Mouse (Mus musculus) layer of hippocampus, postnatal 25 days (tissue): ENCODE data around the gene Lin7a. TPM values are rescaled to one million over a fixed set of nuclear protein-coding genes. Genes with fewer than 3 reads are reported as not detected.

Experiments used
- DNase-seq, 2 experiments: peaks; one replicate each; pipeline ENCODE4 v3.0.0; 2022; ENCODE audit warnings: mixed read lengths in 2 of 2, low spot score in 1 of 2; ENCODE audit errors: extremely low spot score in 1 of 2
- total RNA-seq, 2 experiments: library from RNA; stranded (reverse); gene quantifications; 2 replicates each; pipeline ENCODE4 v1.2.3; 2021

The Lin7a gene
- total RNA-seq, 2 experiments from 2014 or later = 31.7 to 40.9 TPM

DNA sequence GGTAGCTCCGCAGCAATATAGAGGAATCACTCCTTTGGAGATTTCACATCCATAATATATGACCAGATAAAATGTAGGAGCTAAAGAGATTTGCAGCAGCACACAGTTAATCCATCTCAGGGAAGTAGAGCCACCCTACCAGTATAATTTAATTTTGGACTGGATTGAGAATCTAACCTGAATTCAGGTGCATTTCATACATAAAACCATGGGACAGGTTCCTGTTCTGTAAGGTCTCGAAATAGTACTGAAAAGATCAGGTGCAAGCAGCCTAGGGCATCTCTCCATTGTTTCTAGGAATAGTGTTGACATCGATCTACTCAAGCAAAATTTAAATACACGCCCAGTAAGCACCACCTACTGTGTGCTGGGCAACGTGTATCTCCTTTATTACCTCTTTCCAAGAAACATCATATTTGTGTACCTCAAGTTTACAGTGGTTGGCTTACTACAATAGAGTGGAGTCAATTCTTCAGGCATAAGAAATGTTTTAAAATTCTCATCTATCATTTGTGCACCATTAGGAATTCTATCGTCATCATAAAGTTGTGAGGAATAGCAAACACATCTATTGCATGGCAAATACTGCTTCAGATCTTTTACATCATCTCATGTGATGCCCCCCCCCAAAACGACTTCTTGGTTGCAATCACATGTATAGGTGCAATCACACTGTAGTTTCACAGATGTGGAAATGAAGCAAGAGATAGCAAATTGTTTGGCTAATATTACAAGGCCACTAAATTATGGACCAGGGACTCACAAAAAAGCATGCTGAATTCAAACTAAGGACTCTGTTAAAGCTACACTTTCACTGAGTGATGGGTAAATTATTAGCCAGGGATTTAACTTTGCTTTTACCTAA is 20.9 kb upstream of the Lin7a start:
- no peak for DNase-seq

DNA sequence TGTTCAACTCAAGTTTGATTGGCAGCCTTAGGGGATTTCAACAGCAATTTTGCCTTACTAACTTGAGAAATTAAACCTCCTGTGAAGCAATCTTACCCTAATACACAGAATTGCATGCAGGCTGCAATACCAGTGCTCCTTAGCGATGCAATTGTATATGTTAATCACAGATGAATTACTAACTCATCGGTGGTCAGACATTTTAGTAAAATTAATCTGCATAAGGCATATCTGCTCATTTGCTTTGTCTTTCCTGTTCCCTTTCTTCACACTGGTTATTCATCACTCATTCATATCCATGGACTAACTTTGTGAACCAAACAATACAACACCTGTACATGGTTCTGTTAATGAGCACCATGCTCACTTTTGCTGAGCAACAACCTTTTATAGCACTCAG is 20.2 kb upstream of the Lin7a start:
- no peak for DNase-seq

- no peak for DNase-seq
Observed at GRCm38 (mm10) chr10:107251801-107252502, 19.5 kb upstream of the Lin7a start.

DNA sequence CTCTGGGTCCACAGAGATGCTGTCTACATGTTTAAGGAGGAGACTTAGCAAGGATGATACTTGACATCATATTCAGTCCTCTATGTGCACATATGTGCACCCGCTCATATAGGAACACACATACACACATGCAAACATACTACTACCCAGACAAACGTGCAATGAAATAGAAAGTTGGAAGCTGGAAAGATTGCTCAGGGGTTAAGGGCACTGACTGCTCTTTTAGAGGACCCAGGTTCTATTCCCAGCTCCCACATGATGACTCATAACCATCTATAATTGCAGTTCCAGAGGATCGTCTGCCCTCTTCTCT is 19.0 kb upstream of the Lin7a start:
- DNase-seq = no peak

GRCm38 (mm10) chr10:107253191-107253965 is 18.1 kb upstream of the Lin7a start:
- no peak for DNase-seq

DNA sequence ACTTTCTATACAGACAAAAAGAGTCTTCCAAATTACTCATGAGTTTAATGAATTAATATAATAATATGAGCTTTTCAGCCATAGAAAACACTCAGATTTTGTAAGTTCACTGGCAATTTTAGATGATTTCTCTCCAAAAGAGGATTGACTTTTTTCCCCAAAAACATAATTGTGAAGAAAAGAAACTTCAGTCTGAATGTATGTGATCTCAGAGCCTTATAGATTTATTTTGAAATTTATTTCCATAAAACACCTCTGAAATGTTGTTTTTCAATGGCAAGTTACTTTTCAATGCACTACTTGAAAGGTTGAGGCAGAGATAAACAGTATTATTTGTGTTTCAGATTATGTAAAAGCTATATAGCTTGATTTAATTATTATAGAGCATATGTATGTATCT is 16.8 kb upstream of the Lin7a start:
- no peak for DNase-seq

DNA sequence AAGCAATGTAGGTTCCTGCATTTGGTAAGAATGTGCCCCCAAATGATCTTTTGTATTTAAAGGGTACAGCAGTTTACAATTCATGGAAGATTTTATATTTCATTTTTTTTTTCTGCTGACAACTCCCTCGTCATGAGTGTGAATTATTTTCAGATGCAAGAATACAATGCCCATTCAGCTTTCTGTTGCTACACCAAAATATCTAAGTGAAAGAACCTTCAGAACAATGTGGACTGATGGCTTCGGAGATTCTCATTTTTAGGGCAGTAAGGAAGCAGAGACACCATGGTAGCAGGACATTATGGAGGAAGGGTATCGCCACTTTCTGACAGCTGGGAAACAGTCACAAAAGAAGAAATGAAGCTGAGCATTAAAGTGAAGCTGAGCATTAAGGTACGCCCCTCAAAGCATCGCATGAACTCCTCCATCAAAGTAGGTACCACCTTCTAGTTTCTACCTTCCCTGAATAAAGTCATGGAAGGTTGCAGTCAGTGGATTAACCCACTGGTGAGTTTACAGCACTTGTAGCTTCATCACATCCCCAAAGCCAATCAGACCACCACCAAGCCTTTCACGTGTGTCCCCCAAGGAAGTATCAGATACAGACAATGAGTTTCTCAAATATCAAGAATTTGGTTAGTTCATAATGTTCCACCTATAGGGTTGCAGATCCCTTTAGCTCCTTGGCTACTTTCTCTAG is 16.0 kb upstream of the Lin7a start:
- DNase-seq = no peak

DNA sequence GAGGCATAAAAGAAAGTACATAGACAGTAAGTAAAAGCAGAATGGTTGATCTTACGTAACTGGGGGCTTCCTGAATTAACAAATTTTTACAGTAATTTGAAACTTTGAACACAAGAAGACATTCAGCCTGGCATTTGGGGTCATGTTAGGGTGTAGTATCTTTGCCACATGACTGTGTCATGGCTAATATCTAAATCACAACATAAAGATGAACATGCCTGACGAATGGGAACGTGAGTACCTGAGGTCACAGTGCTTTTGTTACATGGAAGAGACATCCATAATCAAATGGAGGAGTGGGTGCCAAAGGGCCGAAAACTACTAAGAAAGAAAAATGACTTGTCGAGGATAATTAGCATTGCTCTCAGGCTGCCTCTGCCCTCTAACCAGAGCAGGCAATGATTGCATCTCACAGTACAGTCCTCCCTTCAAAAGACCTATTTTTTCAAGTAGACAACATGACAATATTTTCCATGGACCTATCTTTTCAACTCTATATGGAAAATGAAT is 15.0 kb upstream of the Lin7a start:
- no peak for DNase-seq

- no peak for DNase-seq
Observed at GRCm38 (mm10) chr10:107260428-107260827, 11.1 kb upstream of the Lin7a start.

DNA sequence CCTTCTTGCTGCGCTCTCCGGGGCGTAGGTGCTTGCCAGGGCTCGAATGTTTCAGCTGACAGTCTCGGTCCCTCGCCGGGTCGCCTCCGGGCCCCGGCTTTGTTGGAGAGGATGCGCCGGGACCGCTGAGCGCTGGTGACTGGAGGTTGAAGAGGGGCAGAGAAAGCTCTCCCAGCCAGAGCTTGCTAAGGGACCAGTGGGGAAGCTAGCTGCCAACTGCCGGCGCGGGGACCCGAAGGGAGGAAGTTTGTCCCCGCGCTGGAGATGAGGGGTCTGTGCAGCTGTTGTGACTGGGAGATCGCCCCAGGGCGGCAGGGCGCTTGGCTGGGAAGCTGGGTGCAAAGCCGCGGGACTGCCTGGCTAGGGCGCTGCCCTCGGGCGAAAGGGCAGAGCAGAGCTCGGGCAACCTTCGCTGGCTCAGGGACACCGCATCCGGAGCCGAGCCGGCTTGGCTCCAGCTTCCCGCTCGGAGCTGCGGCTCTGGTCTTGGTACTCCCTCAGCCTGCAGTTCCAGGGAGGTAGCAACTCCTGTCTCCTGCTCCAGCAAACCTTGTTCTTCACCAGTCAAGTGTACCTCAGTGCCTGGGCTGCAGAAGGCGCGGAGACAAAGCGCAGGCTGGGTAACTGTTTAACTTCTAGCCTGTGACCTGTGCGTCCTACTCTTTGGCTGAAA is 781 bp downstream of the Lin7a start:
- peak; percentile 28 to 54 for DNase-seq

GRCm38 (mm10) chr10:107272804-107273145 is 1.3 kb downstream of the Lin7a start:
- DNase-seq = no peak

- no peak for DNase-seq
Observed at GRCm38 (mm10) chr10:107273848-107274247, 2.4 kb downstream of the Lin7a start.

DNA sequence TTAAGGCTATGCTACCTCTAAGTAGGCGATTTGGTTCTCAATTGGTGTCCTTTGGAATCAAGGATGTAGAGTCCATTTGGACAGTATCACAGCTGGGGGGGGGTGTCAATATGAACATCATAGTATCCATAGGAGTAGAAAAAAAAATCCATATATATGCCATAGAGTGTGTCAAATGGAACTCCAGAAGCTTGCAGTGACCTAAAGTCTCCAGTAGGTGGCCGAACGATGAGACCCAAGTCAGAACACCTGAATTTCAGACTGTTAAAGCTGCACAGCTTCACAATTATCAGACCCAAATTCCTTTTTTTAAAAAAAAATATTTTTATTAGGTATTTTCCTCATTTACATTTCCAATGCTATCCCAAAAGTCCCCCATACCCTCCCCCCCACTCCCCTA is 3.3 kb downstream of the Lin7a start:
- no peak for DNase-seq

DNA sequence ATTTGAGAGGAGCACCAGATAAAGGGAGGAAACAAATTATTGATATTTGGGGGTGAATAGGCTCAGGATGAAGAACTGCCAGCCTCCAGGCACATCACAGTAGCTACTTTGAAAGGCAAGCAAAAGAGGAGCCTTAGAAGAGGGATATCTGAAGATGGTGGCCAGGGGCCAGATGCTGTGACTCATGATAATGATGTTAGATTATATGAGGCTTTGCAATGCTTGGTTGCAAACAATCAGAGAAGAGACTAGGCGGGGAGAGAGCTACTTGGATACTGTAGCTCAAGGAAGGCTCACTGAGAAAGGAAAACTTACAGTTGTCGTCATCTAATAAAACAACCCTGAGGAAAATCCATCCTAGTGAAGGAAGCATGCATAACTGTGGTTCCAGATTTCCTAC is 5.2 kb downstream of the Lin7a start:
- DNase-seq = no peak

GRCm38 (mm10) chr10:107293934-107294664 is 22.6 kb downstream of the Lin7a start:
- DNase-seq = no peak

- no peak for DNase-seq
Observed at GRCm38 (mm10) chr10:107300587-107301248, 29.2 kb downstream of the Lin7a start.

- no peak for DNase-seq
Observed at GRCm38 (mm10) chr10:107310964-107311490, 39.5 kb downstream of the Lin7a start.

DNA sequence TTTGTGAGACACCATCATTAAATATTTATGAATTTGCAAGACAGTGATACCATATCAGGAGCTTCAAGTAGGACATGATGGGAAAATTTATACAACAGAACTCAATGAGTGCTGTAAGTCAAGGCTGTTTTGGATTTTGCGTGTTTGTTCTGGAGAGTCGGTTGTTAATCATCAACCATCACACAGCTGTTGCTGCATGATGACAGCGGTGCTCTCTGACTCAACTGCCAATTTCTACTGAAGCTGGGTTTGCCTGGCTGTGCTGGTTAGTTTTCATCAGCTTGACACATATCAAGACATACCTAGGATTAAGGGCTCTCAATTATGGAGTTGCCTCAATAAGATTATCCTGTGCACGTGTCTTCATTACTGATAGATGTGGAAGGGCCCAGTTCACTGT is 41.1 kb downstream of the Lin7a start:
- no peak for DNase-seq

- DNase-seq = no peak
Observed at GRCm38 (mm10) chr10:107313395-107313794, 41.9 kb downstream of the Lin7a start.
